Mouse (Mus musculus) liver, adult 2 months (tissue): ENCODE data around the gene Rabif. TPM values are rescaled to one million over a fixed set of nuclear protein-coding genes. Genes with fewer than 3 reads are reported as not detected.
A peak's percentile ranks its signal among the peaks of the same experiment; 100 is the strongest.

Source experiments
- DNase-seq: peaks from one replicate; pipeline ENCODE4 v3.0.0-alpha.2; 2011; ENCODE audit warnings: low read depth, low spot score; ENCODE audit errors: extremely low read depth
- H3K27ac ChIP-seq: fragments of 200-500 bp; replicated peaks from 2 replicates; pipeline ENCODE4 v1.5.1; 2012; ENCODE audit warnings: low read depth, mild to moderate bottlenecking, control low read depth, inconsistent platforms, low read length; ENCODE audit not compliant: insufficient read depth
- H3K27me3 ChIP-seq: fragments of 200-500 bp; 2 replicates; pipeline ENCODE4 v1.6.1; 2012; ENCODE audit warnings: mild to moderate bottlenecking, moderate library complexity, low read length, inconsistent platforms; ENCODE audit not compliant: control insufficient read depth, insufficient read depth
- H3K36me3 ChIP-seq: fragments of 200-500 bp; 2 replicates; pipeline ENCODE4 v1.6.1; 2012; ENCODE audit warnings: low read length, inconsistent platforms; ENCODE audit not compliant: control insufficient read depth, insufficient read depth
- H3K4me1 ChIP-seq: fragments of 200-500 bp; 2 replicates; pipeline ENCODE4 v1.6.1; 2011; ENCODE audit warnings: low read length; ENCODE audit not compliant: control insufficient read depth, insufficient read depth
- H3K4me3 ChIP-seq: fragments of 200-500 bp; 2 replicates; pipeline ENCODE4 v1.5.1; 2011; ENCODE audit warnings: low read depth, mild to moderate bottlenecking, control low read depth, low read length, moderate library complexity; ENCODE audit not compliant: insufficient read depth
- H3K79me2 ChIP-seq: fragments of 200-500 bp; 2 replicates; pipeline ENCODE4 v1.6.1; 2012; ENCODE audit warnings: inconsistent platforms, mild to moderate bottlenecking, low read length, moderate library complexity; ENCODE audit not compliant: control insufficient read depth, insufficient read depth
- H3K9ac ChIP-seq: fragments of 200-500 bp; 2 replicates; pipeline ENCODE4 v1.6.1; 2012; ENCODE audit warnings: low read depth, mild to moderate bottlenecking, control low read depth, inconsistent platforms, low read length
- CTCF ChIP-seq: fragments of 200-500 bp; IDR thresholded peaks from 2 replicates; pipeline ENCODE4 v1.5.1; 2011; ENCODE audit warnings: low read depth, low read length, control low read depth
- POLR2A ChIP-seq: fragments of 200-500 bp; IDR thresholded peaks from 2 replicates; pipeline ENCODE4 v1.6.1; 2011; ENCODE audit warnings: low read length, control low read depth; ENCODE audit not compliant: insufficient read depth; ENCODE audit errors: extremely low read depth
- WGBS: fragments of 180-500 bp; shearing (Covaris S2); methylation state at CpG from one replicate; pipeline ENCODE4 v1.1.7; 2018; 5-methylcytosine and 5-hydroxymethylcytosine counted together
- polyA plus RNA-seq: library from polyadenylated mRNA; depleted of rRNA; stranded (reverse); fragments of >200 nt; gene quantifications from 2 replicates; pipeline ENCODE4 v1.2.3, GENCODE M21; 2012
- total RNA-seq: library from RNA; depleted of rRNA; stranded (reverse); fragments of >200 nt; gene quantifications from 2 replicates; pipeline ENCODE4 v1.2.3, GENCODE M21; 2014

Rabif gene
- total and polyA plus RNA-seq, 2 experiments = 5.9 to 10.6 TPM

GRCm38 (mm10) chr1:134500916-134501315 lies 6.5 kb downstream of the Rabif start:
- Histone ChIP-seq H3K79me2 (peaks cover 16% of the 10 kb centered on the region; the same call in 1 of the 2 replicates), H3K4me3 (no peak overlapping the region)

GRCm38 (mm10) chr1:134506201-134506600 lies 11.8 kb downstream of the Rabif start:
- TF ChIP-seq POLR2A (no peak), CTCF (no peak)
- Histone ChIP-seq H3K27ac (no peak overlapping the region), H3K4me1 (no peaks in the 10 kb centered on the region), H3K9ac (no peak overlapping the region), H3K4me3 (no peak overlapping the region), H3K27me3 (no peaks in the 10 kb centered on the region), H3K79me2 (0 out of 2 replicates have a peak, but pooled peaks cover 2% of the 10 kb centered on the region), H3K36me3 (peaks cover 8% of the 10 kb centered on the region; the same call in 1 of the 2 replicates)
- DNase-seq = no peak
- WGBS = 93% methylated on average over 8 of the region's 8 CpGs

More at GRCm38 (mm10) chr1:134500916-134501315, 6.5 kb downstream of the Rabif start:
- H3K27me3 ChIP-seq = no peaks in the 10 kb centered on the region
- no peak for DNase-seq
- TF ChIP-seq CTCF (no peak), POLR2A (no peak)
- H3K27ac ChIP-seq = no peak overlapping the region
- 100% methylated on average over 1 of the region's 1 CpGs for WGBS
- H3K9ac ChIP-seq = no peak overlapping the region
- peaks cover 2% of the 10 kb centered on the region; the same call in 1 of the 2 replicates for H3K4me1 ChIP-seq
- H3K36me3 ChIP-seq = no peaks in the 10 kb centered on the region

- DNase-seq = no peak
- no peak overlapping the region for H3K9ac ChIP-seq
- TF ChIP-seq POLR2A (no peak), CTCF (no peak)
- H3K27me3 ChIP-seq = no peaks in the 10 kb centered on the region
- WGBS = 70% methylated on average over 7 of the region's 7 CpGs
- no peak overlapping the region for H3K27ac ChIP-seq
- peaks cover 8% of the 10 kb centered on the region; the same call in 1 of the 2 replicates for H3K36me3 ChIP-seq
- H3K4me3 ChIP-seq = no peak overlapping the region
- H3K4me1 ChIP-seq = peaks cover 3% of the 10 kb centered on the region; the same call in 1 of the 2 replicates
- no peaks in the 10 kb centered on the region for H3K79me2 ChIP-seq
Measured at GRCm38 (mm10) chr1:134510018-134510417, 15.6 kb downstream of the Rabif start.

GRCm38 (mm10) chr1:134512183-134512582 lies 17.7 kb downstream of the Rabif start:
- Histone ChIP-seq H3K27me3 (no peaks in the 10 kb centered on the region), H3K9ac (no peak overlapping the region), H3K4me1 (peaks cover 3% of the 10 kb centered on the region; the same call in 1 of the 2 replicates), H3K27ac (no peak overlapping the region), H3K79me2 (no peaks in the 10 kb centered on the region), H3K4me3 (no peak overlapping the region), H3K36me3 (peaks cover 2% of the 10 kb centered on the region; the same call in 1 of the 2 replicates)
- TF ChIP-seq POLR2A (no peak), CTCF (no peak)
- no peak for DNase-seq
- 75% methylated on average over 4 of the region's 4 CpGs for WGBS

- no peak for DNase-seq
- H3K27me3 ChIP-seq = no peaks in the 10 kb centered on the region
- H3K9ac ChIP-seq = no peak overlapping the region
- TF ChIP-seq POLR2A = no peak
- H3K4me1 ChIP-seq = peaks cover 3% of the 10 kb centered on the region; the same call in 1 of the 2 replicates
- no peaks in the 10 kb centered on the region for H3K36me3 ChIP-seq
- H3K27ac ChIP-seq = no peak overlapping the region
- WGBS = 83% methylated on average over 6 of the region's 6 CpGs
- H3K4me3 ChIP-seq = no peak overlapping the region
- H3K79me2 ChIP-seq = no peaks in the 10 kb centered on the region
Measured at GRCm38 (mm10) chr1:134512584-134512983, 18.1 kb downstream of the Rabif start.

GRCm38 (mm10) chr1:134513312-134513860 lies 18.9 kb downstream of the Rabif start:
- H3K79me2 ChIP-seq = no peaks in the 10 kb centered on the region
- no peaks in the 10 kb centered on the region for H3K27me3 ChIP-seq
- 3% methylated on average over 38 of the region's 38 CpGs for WGBS
- no peak overlapping the region for H3K27ac ChIP-seq
- peak overlapping the region; percentile 57 for H3K4me3 ChIP-seq
- peak overlapping the region; percentile 63 for H3K9ac ChIP-seq
- peak; percentile 39 for DNase-seq
- TF ChIP-seq CTCF (no peak), POLR2A (no peak)
- peaks cover 3% of the 10 kb centered on the region; the same call in 1 of the 2 replicates for H3K4me1 ChIP-seq
- H3K36me3 ChIP-seq = no peaks in the 10 kb centered on the region
